Mouse (Mus musculus) heart, postnatal 36 days (tissue): ENCODE measurements around the gene Mta3. TPM values are rescaled to one million over a fixed set of nuclear protein-coding genes. Genes with fewer than 3 reads are reported as not detected.

ENCODE experiments used
- DNase-seq, 2 experiments: peaks; one replicate each; pipeline ENCODE4 v3.0.0; 2021 to 2022
- intact Hi-C: fragments of 180-260 bp; cut with DNase I; formaldehyde crosslinking; loops from one replicate; pipeline ENCODE4 v1.15.1; 2025
- total RNA-seq, 2 experiments: library from RNA; stranded (reverse); gene quantifications; 2 replicates each; pipeline ENCODE4 v1.2.3; 2021

Gene Mta3
- total RNA-seq, 2 experiments from 2014 or later = 22.2 to 22.4 TPM

GRCm38 (mm10) chr17:83866582-83866981 lies 160.6 kb downstream of the Mta3 start:
- DNase-seq = no peak
- intact Hi-C loops = no loop called here

GRCm38 (mm10) chr17:83870385-83870784 lies 164.4 kb downstream of the Mta3 start:
- DNase-seq = no peak
- intact Hi-C loops = loop anchor here (5.0 kb wide), 1 partner anchor 517 kb away; no protein-coding TSS in a partner anchor

Other genes starting within 250 kb of the Mta3 start
- gene Cox7a2l, start 188.8 kb upstream of the Mta3 start, total RNA-seq = 100 to 1,000 TPM; 284 to 311 TPM
- under 1 TPM in 1 of 2 experiments, not detected in 1; 0.08 TPM for gene Kcng3, start 74.3 kb upstream of the Mta3 start, total RNA-seq
- under 1 TPM; 0.27 to 0.53 TPM for gene Haao, start 141.8 kb downstream of the Mta3 start, total RNA-seq